Mouse (Mus musculus): ENCODE measurements around the gene Ckmt2. TPM values are rescaled to one million over a fixed set of nuclear protein-coding genes. Genes with fewer than 3 reads are reported as not detected.

The Ckmt2 gene
- polyA plus RNA-seq, 1 experiment, result 2.4 TPM

- H3K4me3 ChIP-seq (replicated peaks; ENCODE audit: control insufficient read depth, low read depth, low read length), result no peak overlapping the region
- H3K27ac ChIP-seq (ENCODE audit: control insufficient read depth, insufficient read depth, low read depth, low read length, poor library complexity), result no peak overlapping the region
- TF ChIP-seq POLR2A (IDR thresholded peaks at IDR 0.05; ENCODE audit: borderline replicate concordance, control insufficient read depth, low read depth, low read length) (no peak), CTCF (IDR thresholded peaks at IDR 0.05; ENCODE audit: control insufficient read depth, insufficient read depth, low read length) (no peak)
- no peaks in the 10 kb centered on the region for H3K4me1 ChIP-seq (ENCODE audit: control insufficient read depth, insufficient read depth, low read length)
These were observed 34.5 kb upstream of the Ckmt2 start for GRCm38 (mm10) chr13:91911211-91911610.

- Histone ChIP-seq H3K27ac (ENCODE audit: control insufficient read depth, insufficient read depth, low read depth, low read length, poor library complexity) (no peak overlapping the region), H3K4me1 (ENCODE audit: control insufficient read depth, insufficient read depth, low read length) (no peaks in the 10 kb centered on the region)
- 30% methylated on average over 10 of the region's 10 CpGs for WGBS
These were observed 31.7 kb upstream of the Ckmt2 start for GRCm38 (mm10) chr13:91908202-91908980.

DNA sequence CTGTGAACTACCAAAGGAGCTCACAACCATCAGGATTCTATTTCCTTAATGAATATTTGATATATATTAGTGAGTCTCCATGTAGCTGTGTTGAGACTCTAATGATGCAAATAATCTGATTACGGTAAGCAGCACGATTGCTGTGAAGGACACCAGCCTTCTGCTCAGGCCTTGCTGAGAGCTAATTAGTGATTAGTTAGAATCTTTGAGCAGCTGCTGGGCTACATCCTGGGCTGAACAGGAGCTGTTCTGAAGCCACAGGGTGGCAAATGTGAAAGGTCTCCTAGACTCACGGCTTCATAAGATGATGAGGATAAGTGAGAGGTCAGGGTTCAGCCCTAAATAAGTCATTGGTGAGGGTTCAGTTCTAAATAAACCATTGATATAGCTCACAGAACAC is 29.7 kb upstream of the Ckmt2 start:
- WGBS, result 87% methylated on average over 3 of the region's 3 CpGs
- TF ChIP-seq POLR2A (IDR thresholded peaks at IDR 0.05; ENCODE audit: borderline replicate concordance, control insufficient read depth, low read depth, low read length) (no peak), CTCF (IDR thresholded peaks at IDR 0.05; ENCODE audit: control insufficient read depth, insufficient read depth, low read length) (no peak)
- Histone ChIP-seq H3K4me1 (ENCODE audit: control insufficient read depth, insufficient read depth, low read length) (no peaks in the 10 kb centered on the region), H3K27ac (ENCODE audit: control insufficient read depth, insufficient read depth, low read depth, low read length, poor library complexity) (no peak overlapping the region), H3K4me3 (replicated peaks; ENCODE audit: control insufficient read depth, low read depth, low read length) (no peak overlapping the region)

More at GRCm38 (mm10) chr13:91908202-91908980, 31.7 kb upstream of the Ckmt2 start:
- H3K4me3 ChIP-seq (replicated peaks; ENCODE audit: control insufficient read depth, low read depth, low read length), result no peak overlapping the region
- TF ChIP-seq CTCF (IDR thresholded peaks at IDR 0.05; ENCODE audit: control insufficient read depth, insufficient read depth, low read length) (peak; percentile 77), POLR2A (IDR thresholded peaks at IDR 0.05; ENCODE audit: borderline replicate concordance, control insufficient read depth, low read depth, low read length) (no peak)

DNA sequence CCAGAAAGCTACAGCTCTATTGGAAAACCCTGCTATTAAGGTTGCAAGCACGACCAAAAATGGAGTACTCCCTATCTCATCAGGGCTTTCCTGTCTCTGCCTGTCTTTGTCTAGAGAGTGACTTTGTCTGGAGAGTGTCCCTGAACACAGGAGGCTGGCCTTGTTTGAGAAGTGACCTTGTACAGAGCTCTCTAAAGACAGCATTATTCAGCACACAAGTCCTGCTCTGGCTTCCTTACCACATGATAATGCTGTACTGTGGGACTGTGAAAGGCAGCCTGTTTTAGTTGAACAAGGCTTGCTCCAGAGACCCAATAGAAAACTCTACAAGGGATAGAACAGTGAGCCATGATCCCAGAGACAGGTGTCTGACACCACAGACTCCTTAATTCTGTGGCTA is 19.8 kb upstream of the Ckmt2 start:
- Histone ChIP-seq H3K27ac (ENCODE audit: control insufficient read depth, insufficient read depth, low read depth, low read length, poor library complexity) (no peak overlapping the region), H3K4me1 (ENCODE audit: control insufficient read depth, insufficient read depth, low read length) (no peaks in the 10 kb centered on the region), H3K4me3 (replicated peaks; ENCODE audit: control insufficient read depth, low read depth, low read length) (no peak overlapping the region)
- TF ChIP-seq POLR2A (IDR thresholded peaks at IDR 0.05; ENCODE audit: borderline replicate concordance, control insufficient read depth, low read depth, low read length), result no peak
- TF ChIP-seq CTCF (IDR thresholded peaks at IDR 0.05; ENCODE audit: control insufficient read depth, insufficient read depth, low read length), result no peak
- WGBS, result 53% methylated on average over 1 of the region's 1 CpGs

GRCm38 (mm10) chr13:91893132-91893531 is 16.4 kb upstream of the Ckmt2 start:
- Histone ChIP-seq H3K4me1 (ENCODE audit: control insufficient read depth, insufficient read depth, low read length) (no peaks in the 10 kb centered on the region), H3K27ac (ENCODE audit: control insufficient read depth, insufficient read depth, low read depth, low read length, poor library complexity) (no peak overlapping the region), H3K4me3 (replicated peaks; ENCODE audit: control insufficient read depth, low read depth, low read length) (no peak overlapping the region)
- TF ChIP-seq CTCF (IDR thresholded peaks at IDR 0.05; ENCODE audit: control insufficient read depth, insufficient read depth, low read length) (no peak), POLR2A (IDR thresholded peaks at IDR 0.05; ENCODE audit: borderline replicate concordance, control insufficient read depth, low read depth, low read length) (no peak)
- 47% methylated on average over 6 of the region's 6 CpGs for WGBS

- no peak for TF ChIP-seq CTCF (IDR thresholded peaks at IDR 0.05; ENCODE audit: control insufficient read depth, insufficient read depth, low read length)
- TF ChIP-seq POLR2A (IDR thresholded peaks at IDR 0.05; ENCODE audit: borderline replicate concordance, control insufficient read depth, low read depth, low read length), result no peak
- Histone ChIP-seq H3K27ac (ENCODE audit: control insufficient read depth, insufficient read depth, low read depth, low read length, poor library complexity) (no peak overlapping the region), H3K4me3 (replicated peaks; ENCODE audit: control insufficient read depth, low read depth, low read length) (no peak overlapping the region), H3K4me1 (ENCODE audit: control insufficient read depth, insufficient read depth, low read length) (no peaks in the 10 kb centered on the region)
- 84% methylated on average over 6 of the region's 6 CpGs for WGBS
These were observed 13.4 kb upstream of the Ckmt2 start for GRCm38 (mm10) chr13:91890031-91890619.

DNA sequence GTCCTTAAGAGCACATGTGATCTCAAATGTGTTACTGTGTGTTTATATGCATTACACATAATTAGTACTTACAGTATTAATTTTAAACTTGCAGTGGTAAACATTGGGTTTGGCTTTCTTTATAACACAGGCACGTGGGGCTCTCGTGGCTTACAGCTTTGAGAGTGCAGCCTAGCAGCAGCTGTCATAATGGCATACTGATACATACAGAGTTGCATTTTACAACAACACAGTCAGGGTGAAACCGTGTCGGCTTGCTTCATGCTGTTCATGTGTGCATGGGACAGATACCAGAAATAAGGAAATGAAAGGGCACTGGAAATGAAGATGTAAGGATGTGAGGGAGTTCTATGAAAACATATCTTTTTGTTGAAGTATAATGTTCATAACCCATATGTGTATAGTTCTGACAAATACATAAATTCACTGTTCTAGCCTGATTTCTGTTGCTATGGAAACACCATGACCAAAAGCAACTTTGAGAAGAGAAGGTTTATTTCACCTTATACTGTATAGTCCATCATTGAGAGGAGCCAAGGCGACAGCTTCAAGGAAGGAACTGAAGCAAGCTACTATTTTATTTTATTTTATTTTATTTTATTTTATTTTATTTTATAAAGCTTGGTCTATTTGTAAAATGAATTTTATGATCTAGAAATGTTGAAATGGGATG is 8.2 kb upstream of the Ckmt2 start:
- WGBS, result 72% methylated on average over 5 of the region's 5 CpGs
- H3K4me3 ChIP-seq (replicated peaks; ENCODE audit: control insufficient read depth, low read depth, low read length), result no peak overlapping the region
- H3K27ac ChIP-seq (ENCODE audit: control insufficient read depth, insufficient read depth, low read depth, low read length, poor library complexity), result no peak overlapping the region
- no peaks in the 10 kb centered on the region for H3K4me1 ChIP-seq (ENCODE audit: control insufficient read depth, insufficient read depth, low read length)
- TF ChIP-seq CTCF (IDR thresholded peaks at IDR 0.05; ENCODE audit: control insufficient read depth, insufficient read depth, low read length), result no peak
- no peak for TF ChIP-seq POLR2A (IDR thresholded peaks at IDR 0.05; ENCODE audit: borderline replicate concordance, control insufficient read depth, low read depth, low read length)

DNA sequence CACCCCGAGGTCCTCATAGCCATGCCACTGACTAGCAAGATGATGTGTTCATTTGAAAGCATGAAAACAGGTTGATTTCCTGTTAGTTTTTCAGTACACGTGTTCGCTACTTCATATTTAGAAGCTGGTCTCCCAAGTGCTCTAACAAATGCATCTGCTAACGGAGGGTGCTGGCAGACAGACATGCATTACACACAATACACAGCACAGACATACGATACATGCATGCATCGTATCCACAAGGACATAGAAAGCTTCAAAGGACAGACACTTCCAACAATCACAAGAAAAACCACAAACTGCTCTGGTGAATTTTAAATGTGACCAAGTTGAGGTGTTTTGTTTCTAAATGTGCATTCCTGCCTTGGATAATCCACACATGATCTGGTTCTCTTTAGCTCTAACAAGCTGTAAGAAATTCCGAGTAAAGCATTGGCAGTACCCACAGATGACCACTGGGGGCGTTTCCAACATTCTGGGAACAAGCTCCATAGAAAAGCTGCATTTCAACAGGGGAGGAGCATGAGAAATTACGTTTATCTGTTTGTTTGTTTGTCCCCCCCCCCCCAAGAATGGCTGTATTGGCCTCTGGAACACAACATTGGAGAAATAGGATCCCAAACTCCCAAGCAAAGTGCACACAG is 5.3 kb upstream of the Ckmt2 start:
- Histone ChIP-seq H3K4me1 (ENCODE audit: control insufficient read depth, insufficient read depth, low read length) (no peaks in the 10 kb centered on the region), H3K27ac (ENCODE audit: control insufficient read depth, insufficient read depth, low read depth, low read length, poor library complexity) (no peak overlapping the region), H3K4me3 (replicated peaks; ENCODE audit: control insufficient read depth, low read depth, low read length) (no peak overlapping the region)
- no peak for TF ChIP-seq CTCF (IDR thresholded peaks at IDR 0.05; ENCODE audit: control insufficient read depth, insufficient read depth, low read length)
- no peak for TF ChIP-seq POLR2A (IDR thresholded peaks at IDR 0.05; ENCODE audit: borderline replicate concordance, control insufficient read depth, low read depth, low read length)
- 59% methylated on average over 9 of the region's 9 CpGs for WGBS
